Mouse (Mus musculus) lung, postnatal 14 days (tissue): ENCODE data around the gene Ecpas.

Experiments used
- DNase-seq: peaks from one replicate; pipeline ENCODE4 v3.0.0; 2021

Ecpas gene

GRCm38 (mm10) chr4:58912629-58913335 lies at the start of gene Ecpas:
TSS of gene Ecpas (minus strand) at chr4:58912749.
- peak; percentile 82 for DNase-seq

- DNase-seq, result no peak
Observed at GRCm38 (mm10) chr4:58961719-58962118, 49.2 kb upstream of the Ecpas start.

- no peak for DNase-seq
Observed at GRCm38 (mm10) chr4:58952630-58953029, 40.1 kb upstream of the Ecpas start.

- no peak for DNase-seq
Observed at GRCm38 (mm10) chr4:58948391-58948790, 35.8 kb upstream of the Ecpas start.

- DNase-seq, result no peak
Observed at GRCm38 (mm10) chr4:58944695-58945094, 32.1 kb upstream of the Ecpas start.

GRCm38 (mm10) chr4:58944206-58944553 lies 31.6 kb upstream of the Ecpas start:
- no peak for DNase-seq

- DNase-seq, result peak; percentile 67
Observed at GRCm38 (mm10) chr4:58943420-58944205, 31.1 kb upstream of the Ecpas start, which contains the start of gene Zkscan16. TSS of gene Zkscan16 (plus strand) at chr4:58943628.

- no peak for DNase-seq
Observed at GRCm38 (mm10) chr4:58942942-58943341, 30.4 kb upstream of the Ecpas start.

GRCm38 (mm10) chr4:58941638-58942037 lies 29.1 kb upstream of the Ecpas start:
- DNase-seq, result no peak

- DNase-seq, result no peak
Observed at GRCm38 (mm10) chr4:58935846-58936245, 23.3 kb upstream of the Ecpas start.

- peak; percentile 55 for DNase-seq
Observed at GRCm38 (mm10) chr4:58934746-58935476, 22.4 kb upstream of the Ecpas start.

- no peak for DNase-seq
Observed at GRCm38 (mm10) chr4:58934308-58934707, 21.8 kb upstream of the Ecpas start.

GRCm38 (mm10) chr4:58932541-58932940 lies 20.0 kb upstream of the Ecpas start:
- no peak for DNase-seq

- DNase-seq, result no peak
Observed at GRCm38 (mm10) chr4:58927661-58928060, 15.1 kb upstream of the Ecpas start.

GRCm38 (mm10) chr4:58926120-58926519 lies 13.6 kb upstream of the Ecpas start:
- no peak for DNase-seq

- DNase-seq, result no peak
Observed at GRCm38 (mm10) chr4:58925664-58926063, 13.1 kb upstream of the Ecpas start.

- no peak for DNase-seq
Observed at GRCm38 (mm10) chr4:58923933-58924332, 11.4 kb upstream of the Ecpas start.

- no peak for DNase-seq
Observed at GRCm38 (mm10) chr4:58915081-58915826, 2.7 kb upstream of the Ecpas start.

- DNase-seq, result no peak
Observed at GRCm38 (mm10) chr4:58913336-58914026, 932 bp upstream of the Ecpas start.

- DNase-seq, result peak; percentile 62
Observed at GRCm38 (mm10) chr4:58911831-58912628, 519 bp downstream of the Ecpas start.
